Mouse (Mus musculus) forebrain, embryonic 14.5 days (tissue): ENCODE measurements around the gene Galnt10. TPM values are rescaled to one million over a fixed set of nuclear protein-coding genes. Genes with fewer than 3 reads are reported as not detected.

ENCODE experiments used
- ATAC-seq: fragments of 200-750 bp; cut with Nextera tagmentation; 2 replicates; pipeline ENCODE4 v1.8.0; 2017; ENCODE audit warnings: mild to moderate bottlenecking, moderate library complexity
- DNase-seq: peaks from one replicate; pipeline ENCODE4 v3.0.0-alpha.2; 2015; ENCODE audit warnings: low spot score
- H3K27ac ChIP-seq: fragments of 300-500 bp; sonication (generic); 2 replicates; pipeline ENCODE4 v1.5.1; 2014; ENCODE audit warnings: low read depth, mild to moderate bottlenecking, control low read depth, low read length, moderate library complexity
- H3K27me3 ChIP-seq: fragments of 300-500 bp; sonication (generic); replicated peaks from 2 replicates; pipeline ENCODE4 v1.6.1; 2014; ENCODE audit warnings: low read length, control low read depth, mixed read lengths; ENCODE audit not compliant: control insufficient read depth, insufficient read depth
- H3K36me3 ChIP-seq: fragments of 300-500 bp; sonication (generic); 2 replicates; pipeline ENCODE4 v1.6.1; 2014; ENCODE audit warnings: low read length, control low read depth; ENCODE audit not compliant: control insufficient read depth, insufficient read depth
- H3K4me1 ChIP-seq: fragments of 300-500 bp; sonication (generic); 2 replicates; pipeline ENCODE4 v1.6.1; 2014; ENCODE audit warnings: antibody characterized with exemption, low read length, control low read depth; ENCODE audit not compliant: control insufficient read depth, insufficient read depth
- H3K4me2 ChIP-seq: fragments of 300-500 bp; sonication (generic); 2 replicates; pipeline ENCODE4 v1.6.1; 2014; ENCODE audit warnings: mild to moderate bottlenecking, control low read depth, low read length
- H3K4me3 ChIP-seq: fragments of 300-500 bp; sonication (generic); 2 replicates; pipeline ENCODE4 v1.5.1; 2014; ENCODE audit warnings: low read depth, low read length, control low read depth
- H3K9ac ChIP-seq: fragments of 300-500 bp; sonication (generic); 2 replicates; pipeline ENCODE4 v1.6.1; 2014; ENCODE audit warnings: mild to moderate bottlenecking, low read length, control low read depth, moderate library complexity
- H3K9me3 ChIP-seq: fragments of 300-500 bp; sonication (generic); replicated peaks from 2 replicates; pipeline ENCODE4 v1.6.1; 2016; ENCODE audit warnings: low read length, control low read depth, mixed read lengths; ENCODE audit not compliant: control insufficient read depth
- WGBS: fragments of 180-500 bp; shearing (Covaris S2); extraction: QIAGEN DNeasy Blood & Tissue Kit; methylation state at CpG from one replicate; pipeline ENCODE4 v1.1.7; 2014; 5-methylcytosine and 5-hydroxymethylcytosine counted together
- polyA plus RNA-seq: library from polyadenylated mRNA; unstranded; fragments of >200 nt; fragmentation: Nextera tagmentation; extraction: Ambion mirVana; gene quantifications from 2 replicates; pipeline ENCODE4 v1.2.1, GENCODE M21; 2014

Galnt10 gene
- polyA plus RNA-seq, 1 experiment from 2014 or later = 6.1 TPM

DNA sequence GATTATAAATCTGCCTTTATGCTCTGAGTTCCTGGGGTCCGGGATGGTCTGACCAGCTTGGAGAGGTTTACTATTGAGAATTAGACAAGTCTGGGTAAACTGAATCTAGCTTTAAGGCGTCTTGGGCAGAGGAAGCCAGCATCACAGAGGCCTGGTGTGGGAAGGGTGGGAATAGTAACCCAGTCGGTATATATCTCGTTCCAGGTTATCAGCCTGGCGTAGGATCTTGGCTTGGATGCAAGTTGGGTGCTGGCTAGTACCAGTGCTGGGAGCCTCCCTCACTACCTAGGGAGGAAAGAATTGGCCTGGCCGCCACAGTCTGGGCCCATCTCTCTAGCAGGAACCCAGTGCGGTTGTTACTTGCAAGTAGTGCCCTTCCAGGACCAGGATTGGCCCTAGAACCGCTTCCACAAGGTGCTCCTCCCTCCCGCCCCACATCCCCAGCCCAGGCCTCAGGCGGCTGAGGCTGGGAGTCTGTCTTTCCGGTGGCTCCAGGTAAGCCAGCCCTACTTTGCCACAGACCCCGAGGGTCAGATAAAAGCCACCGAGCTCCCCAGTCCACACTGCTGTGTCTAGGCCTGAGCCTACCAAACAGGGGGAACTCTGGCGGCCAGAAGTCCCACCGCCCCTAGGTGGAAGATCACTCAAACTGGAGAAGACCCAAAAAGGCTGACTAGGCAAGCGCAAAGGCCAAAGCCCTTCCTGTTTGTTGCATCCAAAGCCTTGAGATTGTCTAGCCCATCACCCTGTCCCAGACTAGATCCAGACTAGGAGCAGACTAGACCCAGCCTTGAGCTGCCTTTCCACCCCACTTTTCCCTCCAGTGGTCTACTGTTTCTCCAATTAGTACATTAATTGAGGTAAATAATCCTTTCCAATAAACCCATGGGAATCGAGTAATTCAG is 184.9 kb downstream of the Galnt10 start:
- ATAC-seq (no peak), DNase-seq (no peak)
- H3K9me3 ChIP-seq = no peaks in the 10 kb centered on the region
- H3K9ac ChIP-seq = no peak overlapping the region
- no peak overlapping the region for H3K4me2 ChIP-seq
- no peaks in the 10 kb centered on the region for H3K36me3 ChIP-seq
- H3K4me1 ChIP-seq = peaks cover 5% of the 10 kb centered on the region; the same call in 1 of the 2 replicates
- H3K4me3 ChIP-seq = no peak overlapping the region
- H3K27ac ChIP-seq = no peak overlapping the region
- H3K27me3 ChIP-seq = peaks cover 79% of the 10 kb centered on the region
- WGBS = 15% methylated on average over 17 of the region's 17 CpGs

- Histone ChIP-seq H3K4me3 (no peak overlapping the region), H3K4me1 (peaks cover 5% of the 10 kb centered on the region; the same call in 1 of the 2 replicates), H3K36me3 (no peaks in the 10 kb centered on the region), H3K9ac (no peak overlapping the region), H3K9me3 (no peaks in the 10 kb centered on the region), H3K27me3 (peaks cover 82% of the 10 kb centered on the region), H3K27ac (no peak overlapping the region), H3K4me2 (no peak overlapping the region)
- 1% methylated on average over 30 of the region's 31 CpGs for WGBS
- ATAC-seq (no peak), DNase-seq (no peak)
These were observed 186.1 kb downstream of the Galnt10 start for GRCm38 (mm10) chr11:57831281-57831781.

DNA sequence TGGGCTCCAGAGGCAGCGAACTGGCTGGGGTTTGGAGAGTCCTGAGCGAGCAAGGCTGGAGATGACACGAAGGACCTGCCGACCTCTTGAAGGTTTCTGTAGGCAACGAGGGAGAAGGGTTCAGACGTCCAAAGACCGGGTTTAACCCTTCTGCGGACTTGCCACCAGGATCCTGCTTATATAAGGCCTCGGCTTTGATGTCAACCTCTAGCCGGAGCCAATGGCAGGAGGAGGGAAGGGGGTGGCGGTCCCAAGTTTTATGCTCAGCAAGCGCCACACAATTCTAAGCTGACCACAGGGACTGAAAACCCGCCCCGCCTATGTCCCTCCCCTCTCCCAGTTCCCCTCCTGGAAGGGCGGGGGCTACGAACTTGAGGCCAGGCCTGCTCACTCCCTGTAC is 186.6 kb downstream of the Galnt10 start:
- whole genome bisulfite sequencing = 8% methylated on average over 16 of the region's 16 CpGs

GRCm38 (mm10) chr11:57832552-57833201 is 187.4 kb downstream of the Galnt10 start, which contains the start of gene Hand1:
TSS of gene Hand1 (minus strand) at chr11:57832818.
- Histone ChIP-seq H3K9ac (no peak within 1 kb of the TSS), H3K4me2 (no peak within 1 kb of the TSS), H3K27me3 (peaks cover 80% of the 10 kb centered on the region), H3K4me1 (peaks cover 2% of the 10 kb centered on the region; the same call in 1 of the 2 replicates), H3K9me3 (no peaks in the 10 kb centered on the region), H3K27ac (no peak within 1 kb of the TSS), H3K36me3 (no peaks in the 10 kb centered on the region), H3K4me3 (no peak within 1 kb of the TSS)
- ATAC-seq (no peak), DNase-seq (no peak)
- WGBS = 3% methylated on average over 23 of the region's 23 CpGs

More for the DNA sequence above, 186.6 kb downstream of the Galnt10 start:
- Histone ChIP-seq H3K9me3 (no peaks in the 10 kb centered on the region), H3K36me3 (no peaks in the 10 kb centered on the region), H3K27ac (no peak overlapping the region), H3K27me3 (peaks cover 83% of the 10 kb centered on the region), H3K4me2 (no peak overlapping the region), H3K4me1 (peaks cover 5% of the 10 kb centered on the region; the same call in 1 of the 2 replicates), H3K4me3 (no peak overlapping the region), H3K9ac (no peak overlapping the region)
- DNase-seq = no peak
- no peak for ATAC-seq

- ATAC-seq (no peak), DNase-seq (no peak)
- Histone ChIP-seq H3K27ac (no peak overlapping the region), H3K4me1 (no peaks in the 10 kb centered on the region), H3K9me3 (no peaks in the 10 kb centered on the region), H3K4me3 (no peak overlapping the region), H3K36me3 (no peaks in the 10 kb centered on the region), H3K9ac (no peak overlapping the region), H3K27me3 (peaks cover 82% of the 10 kb centered on the region), H3K4me2 (no peak overlapping the region)
- WGBS = 2% methylated on average over 30 of the region's 30 CpGs
These were observed 188.2 kb downstream of the Galnt10 start for GRCm38 (mm10) chr11:57833296-57833977.

DNA sequence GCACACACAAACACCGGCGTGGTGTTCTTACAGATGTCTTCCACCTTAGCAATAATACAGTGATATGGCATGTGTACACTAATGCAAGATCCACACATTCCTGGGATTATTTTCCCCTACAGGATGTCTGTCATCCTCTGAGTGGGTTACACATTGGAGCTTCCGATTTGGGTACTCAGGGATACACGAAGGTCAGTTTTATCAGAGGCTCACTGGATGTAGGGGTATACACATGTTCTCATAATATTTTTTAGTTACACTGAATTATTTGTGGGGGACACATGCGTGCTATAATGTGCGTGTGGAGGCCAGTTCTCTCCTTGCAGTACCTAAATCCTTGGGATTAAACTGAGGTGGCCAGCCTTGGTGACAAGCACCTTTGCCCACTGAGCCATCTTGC is 188.8 kb downstream of the Galnt10 start:
- Histone ChIP-seq H3K9me3 (no peaks in the 10 kb centered on the region), H3K27me3 (peaks cover 87% of the 10 kb centered on the region), H3K9ac (no peak overlapping the region), H3K4me2 (no peak overlapping the region), H3K36me3 (no peaks in the 10 kb centered on the region), H3K4me3 (no peak overlapping the region), H3K4me1 (no peaks in the 10 kb centered on the region), H3K27ac (no peak overlapping the region)
- WGBS = 4% methylated on average over 6 of the region's 6 CpGs
- DNase-seq (no peak), ATAC-seq (no peak)

- H3K4me3 ChIP-seq = no peak overlapping the region
- no peaks in the 10 kb centered on the region for H3K4me1 ChIP-seq
- no peak overlapping the region for H3K9ac ChIP-seq
- DNase-seq (no peak), ATAC-seq (no peak)
- no peaks in the 10 kb centered on the region for H3K36me3 ChIP-seq
- H3K4me2 ChIP-seq = no peak overlapping the region
- H3K27ac ChIP-seq = no peak overlapping the region
- peaks cover 87% of the 10 kb centered on the region for H3K27me3 ChIP-seq
- WGBS = 11% methylated on average over 2 of the region's 2 CpGs
- no peaks in the 10 kb centered on the region for H3K9me3 ChIP-seq
These were observed 190.1 kb downstream of the Galnt10 start for GRCm38 (mm10) chr11:57835331-57835730.

DNA sequence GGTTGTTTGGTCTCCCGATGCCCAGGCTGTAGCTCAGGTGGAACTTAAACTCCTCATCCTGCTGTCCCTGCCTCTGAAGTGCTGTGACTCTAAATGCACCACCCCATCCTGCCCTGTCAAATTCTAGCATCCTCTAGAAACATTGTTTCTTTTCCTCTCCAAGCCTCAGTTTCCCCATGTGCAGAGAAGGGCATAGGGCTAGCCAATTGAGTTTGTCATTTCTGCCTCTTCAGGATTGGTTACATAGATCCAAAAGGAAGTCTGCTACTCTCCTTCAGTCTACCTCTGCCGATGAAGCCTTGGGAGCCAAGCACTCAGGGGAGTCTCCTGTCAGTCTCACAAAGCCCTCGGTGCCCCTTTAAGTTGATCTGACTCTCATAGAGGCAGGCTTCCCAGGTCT is 190.7 kb downstream of the Galnt10 start:
- H3K4me1 ChIP-seq = no peaks in the 10 kb centered on the region
- H3K4me3 ChIP-seq = no peak overlapping the region
- no peak overlapping the region for H3K9ac ChIP-seq
- ATAC-seq = no peak
- DNase-seq = no peak
- peaks cover 84% of the 10 kb centered on the region for H3K27me3 ChIP-seq
- WGBS = 9% methylated on average over 3 of the region's 3 CpGs
- no peaks in the 10 kb centered on the region for H3K36me3 ChIP-seq
- no peak overlapping the region for H3K27ac ChIP-seq
- H3K4me2 ChIP-seq = no peak overlapping the region
- H3K9me3 ChIP-seq = no peaks in the 10 kb centered on the region
